Mouse (Mus musculus): ENCODE measurements around the gene Mtrex.

DNA sequence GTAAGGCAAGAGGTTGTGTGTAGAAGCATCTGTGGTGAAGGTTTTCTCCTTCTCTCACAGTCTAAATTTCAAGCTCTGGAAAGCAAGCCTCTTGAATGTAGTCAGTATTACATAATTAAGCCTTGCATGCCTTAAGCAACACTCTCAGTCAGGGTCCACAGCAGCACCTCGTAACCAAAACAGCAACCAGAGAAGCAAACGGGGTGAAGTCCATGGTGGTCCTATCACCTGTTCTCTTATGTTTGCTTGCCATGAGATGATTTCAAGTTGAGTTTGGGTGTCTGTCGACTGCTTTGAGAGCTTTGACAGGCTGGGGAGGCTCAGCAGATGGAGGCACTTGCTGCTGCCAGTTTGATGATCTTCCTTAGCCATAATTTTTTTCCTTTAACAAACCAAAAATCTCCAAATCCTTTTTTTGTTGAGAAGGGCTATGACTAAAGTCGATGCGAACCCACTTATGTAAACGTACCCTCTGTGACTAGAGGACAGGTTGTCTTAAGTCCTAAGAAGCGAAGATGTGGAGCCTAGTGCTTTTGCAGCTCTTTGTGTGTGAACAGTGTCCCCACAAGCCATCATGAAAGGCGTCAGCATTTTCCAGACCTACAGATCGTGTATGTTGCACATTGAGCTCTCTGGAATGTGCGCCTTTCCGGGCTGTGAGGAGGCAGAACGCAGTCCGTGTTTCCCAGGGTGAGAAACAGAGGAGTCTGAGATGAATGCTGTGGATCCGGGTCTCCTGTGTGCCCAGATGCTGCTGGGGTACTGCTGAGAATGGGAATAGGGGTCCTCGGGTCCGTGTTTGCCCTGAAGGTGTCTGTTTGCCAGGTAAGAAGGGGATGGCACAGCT is 86.7 kb downstream of the Mtrex start:
- no peak for TF ChIP-seq HCFC1 (IDR thresholded peaks at IDR 0.05; ENCODE audit: borderline replicate concordance, insufficient read depth, low read length)
- TF ChIP-seq ZNF384 (IDR thresholded peaks at IDR 0.05; ENCODE audit: low read depth, low read length): no peak
